In the genomic region with DNA sequence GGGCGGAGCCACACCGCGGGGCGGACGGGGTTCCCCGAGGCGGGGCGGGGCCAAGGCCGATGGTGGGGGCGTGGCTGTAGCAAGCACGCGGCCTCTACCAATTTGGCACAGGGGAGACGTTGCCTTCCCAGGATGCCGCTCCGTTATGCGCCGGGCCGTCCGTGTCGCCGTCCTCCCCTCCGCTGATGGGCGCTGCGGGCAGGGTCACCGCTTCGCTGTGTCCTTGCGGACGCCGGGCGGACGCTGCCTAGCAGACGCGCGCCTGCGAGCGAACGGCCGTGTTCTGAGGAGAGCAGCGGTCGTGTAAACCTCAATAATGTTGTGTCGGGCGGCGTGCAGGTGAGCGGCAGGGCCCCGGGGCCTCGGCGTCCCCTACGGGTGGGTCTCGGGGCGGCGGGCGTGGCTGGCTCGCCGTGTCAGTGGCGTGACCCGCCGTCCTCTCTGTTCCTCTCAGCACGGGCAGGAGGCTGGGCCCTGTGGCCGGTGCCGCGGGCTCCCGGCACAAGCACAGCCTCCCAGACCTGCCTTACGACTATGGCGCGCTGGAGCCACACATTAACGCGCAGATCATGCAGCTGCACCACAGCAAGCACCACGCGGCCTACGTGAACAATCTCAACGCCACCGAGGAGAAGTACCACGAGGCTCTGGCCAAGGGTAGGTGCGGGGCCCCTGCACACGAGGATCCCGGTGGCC, we compare ENCODE assay signal across 8 mouse cellular contexts. TPM values are rescaled to one million over a fixed set of nuclear protein-coding genes. Genes with fewer than 3 reads are reported as not detected.
A peak's percentile ranks its signal among the peaks of the same experiment; 100 is the strongest.
DNase-seq lines count a peak whose midpoint lies in the region; ATAC-seq lines count a peak whose summit lies in the region.

No protein-coding gene starts in this region.

- H3K4me2 ChIP-seq in hindbrain, embryonic 12.5 days (replicated peaks), result peak overlapping the region; percentile 85

- H3K4me3 ChIP-seq in hindbrain, embryonic 12.5 days, result peak overlapping the region; percentile 92

- H3K36me3 ChIP-seq in hindbrain, embryonic 12.5 days, result peaks cover 12% of the 10 kb centered on the region; the same call in 1 of the 2 replicates

- under 1% methylated on average over 73 of the region's 76 CpGs for WGBS in hindbrain, embryonic 12.5 days

- peaks cover 9% of the 10 kb centered on the region for H3K4me1 ChIP-seq in hindbrain, embryonic 12.5 days

- no peaks in the 10 kb centered on the region for H3K9me3 ChIP-seq in hindbrain, embryonic 12.5 days (replicated peaks)

- peak overlapping the region; percentile 83 for H3K9ac ChIP-seq in hindbrain, embryonic 12.5 days

- ATAC-seq in hindbrain, embryonic 12.5 days (ENCODE audit: low FRiP score), result peak; percentile 98

- DNase-seq in Muller cell, postnatal 12 days (ENCODE audit: inconsistent ontology term), result peak; percentile 98
- peak; percentile 99 for DNase-seq in cerebellum, adult 9-11 months
- DNase-seq in frontal cortex, adult 2 months (ENCODE audit: extremely low spot score in 1 of 2, low spot score in 1 of 2), result peak; percentile 94 to 98
- peak; percentile 95 to 98 for DNase-seq in layer of hippocampus, postnatal 14 days (ENCODE audit: low spot score in 2 of 2)
- DNase-seq in lung, postnatal 14 days, result peak; percentile 100
- peak; percentile 93 for DNase-seq in retina, adult 2 months (ENCODE audit: low read depth, low spot score)
- DNase-seq in thymus, postnatal 36 days, result peak; percentile 96 to 98

- peak overlapping the region; percentile 91 for H3K27ac ChIP-seq in hindbrain, embryonic 12.5 days

- H3K27me3 ChIP-seq in hindbrain, embryonic 12.5 days, result no peaks in the 10 kb centered on the region

RNA-seq across cellular contexts. Expression of gene Sod2, which starts 1.2 kb away (rescaled TPM):
- polyA plus RNA-seq in frontal cortex, adult 2 months (2012; rRNA removed), result 261 and 282 TPM in 2 replicates
- polyA plus RNA-seq in hindbrain, embryonic 12.5 days (2016; fragmentation: Nextera tagmentation; extraction: Ambion mirVana), result 102 and 108 TPM in 2 replicates
- 100 to 1,000 TPM; 246 to 247 TPM for total RNA-seq in layer of hippocampus, postnatal 14 days (2021)

RNA-seq across cellular contexts. Expression of gene Wtap, which starts 13.9 kb away (rescaled TPM):
- polyA plus RNA-seq in frontal cortex, adult 2 months (2012; rRNA removed), result 53.6 and 66.9 TPM in 2 replicates
- polyA plus RNA-seq in hindbrain, embryonic 12.5 days (2016; fragmentation: Nextera tagmentation; extraction: Ambion mirVana), result 111 and 122 TPM in 2 replicates
- 10 to 100 TPM; 53.2 to 54.3 TPM for total RNA-seq in layer of hippocampus, postnatal 14 days (2021)

RNA-seq across cellular contexts. Expression of gene Gpr31b, which starts 44.2 kb away (rescaled TPM):
- polyA plus RNA-seq in frontal cortex, adult 2 months (2012; rRNA removed), result not detected in 2 replicates
- polyA plus RNA-seq in hindbrain, embryonic 12.5 days (2016; fragmentation: Nextera tagmentation; extraction: Ambion mirVana), result not detected in 2 replicates
- not detected for total RNA-seq in layer of hippocampus, postnatal 14 days (2021)

RNA-seq across cellular contexts. Expression of gene Acat2, which starts 47.3 kb away (rescaled TPM):
- polyA plus RNA-seq in frontal cortex, adult 2 months (2012; rRNA removed), result 40.0 and 45.0 TPM in 2 replicates
- 352 and 367 TPM in 2 replicates for polyA plus RNA-seq in hindbrain, embryonic 12.5 days (2016; fragmentation: Nextera tagmentation; extraction: Ambion mirVana)
- total RNA-seq in layer of hippocampus, postnatal 14 days (2021), result 10 to 100 TPM; 82.4 to 85.9 TPM

RNA-seq across cellular contexts. Expression of gene Tcp10b, which starts 53.0 kb away (rescaled TPM):
- 0.70 and 0.86 TPM in 2 replicates for polyA plus RNA-seq in frontal cortex, adult 2 months (2012; rRNA removed)
- 0.26 TPM in 1 of 2 replicates, not detected in the other for polyA plus RNA-seq in hindbrain, embryonic 12.5 days (2016; fragmentation: Nextera tagmentation; extraction: Ambion mirVana)
- under 1 TPM; 0.60 to 0.83 TPM for total RNA-seq in layer of hippocampus, postnatal 14 days (2021)

Comparison
In these comparisons a context has a peak if more than half of its experiments do, and no peak if none do; other contexts are left out.
1. Peak in every context shown above with its lines: DNase-seq, ATAC-seq, H3K4me3 ChIP-seq and H3K27ac ChIP-seq.